Mouse (Mus musculus): ENCODE measurements at regions not wholly inside any gene's neighbourhood (a gene's known extent, or its start where the extent isn't known, plus 50 kb on each side); places are given as distances from the start of the nearest gene placed in this dataset.
A peak's percentile ranks its signal among the peaks of the same experiment; 100 is the strongest.
"Not testable (repeated sequence)": the region's sequence is repeated elsewhere in the genome, so short reads cannot be mapped to it uniquely, and the experiment has no call there.

DNA sequence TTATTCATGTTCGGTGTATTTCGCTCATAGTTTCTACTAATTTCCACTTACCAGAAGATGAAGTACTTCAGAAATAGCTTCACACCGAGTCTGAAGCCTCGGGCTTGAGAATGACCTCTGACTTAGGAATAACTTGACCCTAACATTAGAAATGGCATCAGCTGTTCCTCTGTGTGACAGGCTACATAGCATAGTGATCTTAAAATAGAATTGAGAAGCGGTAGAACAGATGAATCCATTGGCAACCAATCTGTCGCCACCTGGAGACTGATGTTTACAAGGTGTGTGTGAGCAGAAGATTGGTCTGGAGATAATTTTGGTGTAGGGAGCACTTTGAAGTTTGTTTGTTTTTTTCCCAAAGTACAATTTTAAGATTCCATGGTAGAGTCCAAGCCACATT lies 60.9 kb upstream of the Ahi1 start:
- no peak for DNase-seq

DNA sequence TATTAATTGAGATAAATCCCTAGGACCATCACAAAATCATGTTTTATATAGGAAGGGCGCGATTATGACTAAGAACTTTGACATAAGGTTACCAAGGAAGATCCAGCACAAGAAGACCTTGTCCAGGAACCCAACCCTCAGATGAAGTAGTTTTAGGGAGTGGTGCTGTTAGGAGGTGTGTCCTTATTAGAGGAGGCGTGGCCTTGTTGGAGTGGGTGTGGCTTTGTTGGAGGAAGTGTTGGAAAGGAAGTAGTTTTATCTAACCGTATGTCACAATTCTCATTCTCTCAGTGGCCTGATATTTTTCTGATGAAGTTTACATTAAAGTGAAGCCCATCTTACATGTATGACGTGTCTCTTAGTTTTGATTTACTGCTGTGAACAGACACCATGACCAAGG lies 68.7 kb upstream of the Ahi1 start:
- DNase-seq = no peak

DNA sequence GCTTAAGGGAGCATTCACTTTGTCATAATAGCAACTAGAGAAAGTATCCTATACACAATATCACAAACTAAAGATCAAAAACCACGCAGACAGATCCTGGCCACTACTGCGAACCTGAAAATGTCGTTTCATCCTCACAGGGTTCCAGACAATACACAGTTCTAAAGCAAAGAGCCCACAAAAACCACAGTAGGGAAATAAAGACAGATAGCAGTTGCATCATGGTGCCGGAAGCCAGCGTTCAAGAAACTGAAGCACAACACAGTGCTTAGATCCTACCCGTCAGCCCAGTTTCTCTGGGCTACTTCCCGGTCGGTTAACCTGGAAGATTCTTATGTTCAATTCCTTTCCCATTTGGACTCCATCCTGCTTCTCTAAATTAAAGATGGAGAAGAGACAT lies 69.7 kb upstream of the Ahi1 start:
- DNase-seq = no peak

DNA sequence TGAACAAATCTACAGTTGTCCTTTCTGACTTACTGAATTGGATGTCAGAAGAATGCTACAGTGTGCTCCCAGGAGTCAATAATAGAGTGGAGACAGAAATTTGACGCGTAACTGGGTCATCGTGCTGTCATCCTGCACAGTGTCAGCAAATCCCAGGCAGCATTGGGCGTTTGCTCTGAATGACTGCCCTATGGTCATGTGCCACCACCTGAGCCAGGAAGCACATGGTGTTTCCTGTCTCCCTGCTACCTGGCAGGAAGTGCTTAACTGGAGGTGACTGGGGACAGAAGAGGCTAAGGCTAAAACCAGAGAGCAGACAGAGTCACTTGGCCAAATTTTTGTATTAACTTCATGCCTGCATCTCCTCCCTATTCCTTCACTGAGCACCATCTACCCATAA lies 72.1 kb upstream of the Ahi1 start:
- no peak for DNase-seq

DNA sequence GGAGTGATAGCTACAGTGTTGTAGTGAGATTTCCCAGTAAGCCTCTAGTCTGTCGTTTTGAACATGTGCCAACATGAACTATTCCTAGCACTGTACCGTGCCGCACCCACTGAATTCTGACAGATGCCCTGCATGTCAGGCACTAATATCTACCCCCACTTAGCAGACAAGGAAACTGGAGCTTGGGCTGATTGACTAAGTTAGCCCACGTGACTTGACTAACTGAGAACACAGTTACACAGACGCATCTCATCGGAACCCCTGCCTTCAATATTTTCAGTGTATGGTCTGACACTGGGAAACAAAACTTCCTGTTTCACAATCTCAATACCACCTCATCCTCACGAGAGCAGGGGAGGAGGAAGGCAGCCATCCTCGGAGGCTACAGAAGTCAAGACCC lies 72.9 kb upstream of the Ahi1 start:
- DNase-seq = no peak

DNA sequence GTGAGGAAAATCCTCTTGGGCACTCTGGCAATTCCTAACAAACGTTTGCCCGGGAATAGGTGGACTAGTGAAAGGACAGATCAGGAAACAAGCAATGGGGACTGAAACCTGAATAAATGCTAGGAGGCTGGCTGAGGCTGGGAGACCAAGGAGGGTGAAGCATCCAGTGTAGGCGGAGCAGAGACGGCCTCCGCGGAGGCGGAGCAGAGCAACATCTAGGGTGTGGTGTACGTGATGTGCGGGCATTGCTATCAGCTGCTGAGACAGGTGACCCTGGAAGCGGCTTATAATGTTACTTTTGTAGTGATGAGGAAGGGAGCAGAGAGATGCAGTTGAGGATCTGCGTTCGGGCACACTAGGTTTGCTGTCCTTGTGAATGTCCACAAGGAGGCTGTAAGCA lies 85.3 kb upstream of the Ahi1 start:
- no peak for DNase-seq

DNA sequence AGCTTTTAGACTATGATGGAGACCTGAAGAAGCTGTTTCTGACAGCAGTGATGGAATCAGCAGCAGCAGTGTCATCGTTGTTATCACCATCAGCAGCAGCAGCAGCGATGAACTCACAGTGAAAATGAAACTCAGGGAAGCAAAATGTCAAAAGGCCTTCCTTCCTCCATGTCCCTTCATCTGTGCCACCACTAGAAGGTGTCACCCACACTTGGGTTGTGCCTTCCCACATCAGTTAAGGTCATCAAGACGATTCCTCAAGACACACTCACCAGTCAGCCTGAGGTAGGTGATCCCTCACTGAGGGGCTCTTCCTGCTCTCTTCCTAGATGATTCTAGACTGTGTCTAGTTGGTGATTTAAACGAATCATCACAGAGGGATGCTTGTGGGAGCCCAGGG lies 87.3 kb upstream of the Ahi1 start:
- no peak for DNase-seq

DNA sequence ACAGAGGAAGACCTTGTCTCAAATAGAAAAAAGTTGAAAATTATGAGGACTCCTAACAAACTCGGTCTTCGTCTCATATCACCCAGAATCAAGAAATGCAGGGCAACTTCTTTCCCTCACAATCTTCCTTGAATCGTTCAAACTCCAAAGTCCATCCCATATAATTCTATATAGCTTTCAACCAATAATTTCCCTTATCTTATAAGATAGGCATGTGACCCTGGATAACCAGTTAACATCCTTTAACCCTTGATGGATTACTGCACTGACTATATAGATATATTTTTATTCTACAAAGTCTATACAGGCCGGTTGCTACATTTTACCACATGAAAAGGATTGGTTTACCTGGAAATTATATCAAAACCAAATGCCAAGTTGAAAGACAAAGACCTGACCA lies 94.9 kb upstream of the Ahi1 start:
- no peak for DNase-seq

DNA sequence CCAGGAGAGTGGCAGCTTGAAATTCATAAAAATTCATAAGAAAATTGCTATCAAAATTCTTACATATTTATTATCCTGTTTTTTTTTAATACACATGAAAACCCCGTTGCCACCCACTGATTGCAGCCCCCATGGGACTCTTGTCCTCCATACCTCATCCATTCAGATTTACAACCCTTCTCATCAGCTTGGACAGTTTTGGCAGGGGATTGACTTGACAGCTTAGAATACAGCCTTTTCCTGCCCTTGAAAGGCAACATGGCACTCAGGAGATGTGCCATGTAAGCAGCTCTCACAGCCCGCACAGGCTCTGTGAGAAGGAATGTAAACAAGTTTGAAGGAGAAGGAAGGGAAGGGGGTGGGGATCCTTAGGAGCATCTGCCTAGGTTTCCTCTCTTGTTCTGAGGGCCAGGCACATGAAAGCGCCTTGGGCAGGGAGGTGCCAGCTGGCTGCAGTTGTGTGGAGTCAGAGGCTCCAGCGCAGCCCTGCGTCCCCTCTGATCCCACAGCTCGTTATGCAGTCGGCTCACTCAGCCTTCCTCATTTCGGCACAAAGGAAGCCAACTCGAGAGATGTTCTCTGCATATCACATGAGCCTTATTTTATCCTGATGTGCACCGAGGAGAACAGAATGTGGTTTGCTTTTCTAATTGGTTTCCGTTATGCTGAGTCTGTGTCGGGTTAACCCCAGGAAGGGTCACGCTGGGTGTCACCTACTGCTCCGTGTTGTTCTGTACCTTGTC lies 97.6 kb upstream of the Ahi1 start:
- peak; percentile 13 for DNase-seq

DNA sequence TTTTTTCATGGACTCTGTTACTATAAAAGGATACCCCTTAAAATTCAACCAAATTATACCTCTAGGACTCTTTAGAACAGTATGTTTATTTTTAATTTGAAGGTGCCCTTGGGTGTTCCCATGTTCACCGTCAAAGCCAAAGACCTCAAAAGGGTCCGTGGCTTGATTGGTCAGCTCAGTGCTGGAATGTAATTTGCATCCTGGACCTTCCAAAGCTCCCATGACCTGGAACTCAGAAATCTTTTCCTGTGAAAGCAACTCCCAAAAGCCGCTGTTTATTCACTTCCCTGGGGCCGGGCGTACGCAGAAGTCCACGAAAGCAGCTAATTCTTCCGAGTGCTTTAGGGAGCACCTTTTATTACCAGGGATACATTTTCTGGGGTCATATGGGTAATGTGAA lies 105.1 kb upstream of the Ahi1 start:
- no peak for DNase-seq

DNA sequence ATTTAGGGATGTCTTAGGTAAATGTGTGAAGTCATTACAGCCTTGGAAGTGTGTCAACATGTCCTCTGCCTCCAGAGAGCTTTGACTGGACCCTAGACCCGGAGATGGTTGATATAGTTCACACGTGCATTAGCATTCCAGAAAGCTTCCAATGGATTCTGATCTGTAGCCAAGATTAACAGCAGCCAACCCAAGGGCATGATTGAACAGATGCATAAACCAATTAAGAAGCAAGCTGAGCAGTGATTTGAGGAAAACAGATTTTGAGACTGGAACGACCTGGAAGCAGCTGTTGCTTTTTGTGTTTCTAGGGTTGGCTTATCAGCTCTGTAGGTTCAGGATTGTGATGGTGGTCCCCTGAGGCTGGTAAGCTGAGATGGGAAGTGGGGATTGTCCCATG lies 109.1 kb upstream of the Ahi1 start:
- no peak for DNase-seq

DNA sequence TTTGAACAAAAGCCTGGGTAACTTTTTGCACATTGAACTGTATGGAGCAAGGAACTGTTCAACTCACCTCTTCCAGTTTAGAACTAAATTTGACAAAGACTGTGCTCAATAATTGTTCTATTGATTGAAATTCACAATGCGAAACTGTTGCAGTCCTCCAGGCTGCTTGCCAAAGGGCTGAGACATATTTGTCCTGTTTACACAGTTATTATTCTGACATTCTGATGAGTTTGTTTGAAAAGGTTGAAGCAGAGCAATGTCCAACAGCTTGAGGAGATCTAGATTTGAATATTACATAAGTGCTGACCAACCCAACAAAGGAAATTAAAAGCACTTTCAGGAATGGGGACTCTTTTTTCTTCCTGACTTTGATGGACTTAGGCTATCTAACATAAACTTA lies 110.2 kb upstream of the Ahi1 start:
- no peak for DNase-seq

DNA sequence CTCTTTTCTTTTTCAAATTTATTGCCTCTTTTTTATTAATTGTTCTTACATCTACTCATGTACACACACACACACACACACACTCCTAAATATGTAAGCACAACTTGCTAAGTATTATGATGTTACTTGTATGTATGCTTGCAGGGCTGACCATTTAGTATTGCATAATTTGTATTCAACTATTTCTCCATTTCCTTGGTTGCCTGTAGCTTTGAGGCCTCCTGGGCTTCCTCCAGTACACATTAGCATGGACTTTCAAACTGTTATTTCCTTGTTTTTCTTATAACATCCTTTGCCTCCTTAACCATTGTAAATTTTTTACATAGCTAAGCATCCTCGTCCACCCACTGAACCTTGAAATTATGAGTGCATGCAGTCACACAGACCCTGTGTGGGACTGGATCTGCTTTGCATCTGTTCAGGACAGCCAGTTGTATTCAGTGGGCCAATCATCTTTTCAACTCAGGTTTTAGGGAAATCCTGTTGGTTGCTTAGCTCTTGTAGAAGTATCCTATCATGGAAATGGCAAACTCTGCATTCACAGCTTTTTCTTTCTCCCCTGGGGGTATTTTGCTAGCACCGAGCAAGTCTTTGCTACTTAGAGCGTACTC lies 110.8 kb upstream of the Ahi1 start:
- no peak for DNase-seq

DNA sequence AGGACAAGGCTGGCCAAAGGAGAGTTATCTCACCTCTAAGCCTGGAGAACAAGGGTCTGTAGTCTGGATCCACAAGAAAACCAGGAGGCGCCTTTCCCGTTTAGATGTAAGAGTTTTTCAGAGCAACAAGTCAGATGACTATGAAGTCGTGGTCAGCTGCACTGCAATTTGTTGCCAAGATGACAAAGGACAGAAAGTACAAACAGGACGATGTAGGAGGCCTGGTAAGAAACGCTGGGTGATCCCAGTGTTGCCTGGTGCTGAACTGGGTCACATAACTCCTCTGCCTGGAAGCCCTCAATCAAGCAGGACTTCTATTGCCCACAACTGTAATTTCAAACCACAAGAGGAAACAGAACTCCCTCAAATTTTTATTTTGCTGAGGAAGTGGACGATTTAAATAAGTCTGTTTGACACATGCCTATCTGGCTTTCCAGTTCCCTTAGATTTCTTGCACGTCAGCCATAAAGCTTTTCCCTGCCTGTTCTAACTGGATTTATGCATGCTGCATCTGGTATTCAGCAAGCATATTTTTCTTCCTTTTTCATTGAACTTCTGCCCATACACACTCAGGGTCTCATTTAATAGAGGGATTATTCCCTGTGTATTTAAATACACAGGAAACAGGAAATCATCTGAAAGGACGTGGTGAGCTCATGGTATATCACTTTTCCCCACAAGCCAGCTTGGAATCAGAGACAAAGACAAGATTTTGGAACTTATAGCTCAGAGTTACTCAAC lies 113.5 kb upstream of the Ahi1 start:
- DNase-seq = no peak

DNA sequence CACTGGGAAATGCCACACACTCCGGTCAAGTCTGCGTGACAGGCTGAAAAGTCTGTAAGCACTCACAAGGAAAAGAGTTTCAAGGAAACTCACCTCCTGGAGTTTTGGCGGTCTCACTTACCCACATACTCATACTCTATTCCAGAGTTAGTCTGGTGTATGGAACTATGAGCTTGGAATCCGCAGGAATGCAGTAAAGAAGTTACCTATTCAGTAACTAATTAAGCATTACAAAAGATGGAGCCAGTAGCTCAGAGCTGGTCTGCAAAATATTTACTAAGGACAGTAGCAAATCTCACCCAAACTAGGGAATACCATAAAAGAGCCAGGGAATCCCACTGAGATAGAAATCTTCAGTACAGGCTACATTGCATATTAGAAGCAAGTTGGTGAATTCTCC lies 111.9 kb upstream of the Pde7b start:
- DNase-seq = not testable (repeated sequence)

DNA sequence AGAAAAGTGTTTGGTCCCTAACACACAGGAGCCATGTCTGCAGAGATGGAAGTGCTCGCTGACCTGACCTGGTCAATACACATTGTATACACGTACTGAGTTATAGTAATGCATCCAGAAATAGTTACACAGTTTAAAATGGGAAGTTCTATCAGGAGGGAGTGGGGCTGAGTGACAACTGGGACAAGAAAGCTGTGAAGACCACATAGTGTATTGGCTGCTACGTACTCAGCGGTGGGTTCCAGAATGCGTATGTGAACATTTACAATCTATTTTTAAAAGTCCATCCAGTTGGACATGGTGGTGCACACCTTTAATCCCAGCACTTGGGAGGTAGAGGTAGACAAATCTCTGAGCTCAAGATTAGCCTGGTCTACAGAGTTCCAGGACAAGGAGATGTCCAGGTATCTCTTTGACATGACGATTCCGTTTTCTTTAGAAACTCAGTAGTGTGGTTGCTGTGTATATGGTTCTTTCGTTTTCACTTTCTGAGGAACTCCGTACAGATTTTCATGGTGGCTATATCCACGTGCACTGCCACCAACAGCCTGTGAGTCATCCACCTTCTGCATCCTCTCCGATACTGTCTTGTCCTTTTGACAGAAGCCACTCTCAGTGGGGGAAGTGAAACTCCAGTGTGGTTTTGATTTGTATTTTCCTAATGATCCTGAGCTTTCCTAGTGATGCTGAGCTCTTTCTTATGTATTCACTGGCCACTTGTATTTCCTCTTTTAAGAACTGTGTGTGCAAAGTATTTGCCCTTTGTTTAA lies 110.1 kb upstream of the Pde7b start:
- DNase-seq = no peak

DNA sequence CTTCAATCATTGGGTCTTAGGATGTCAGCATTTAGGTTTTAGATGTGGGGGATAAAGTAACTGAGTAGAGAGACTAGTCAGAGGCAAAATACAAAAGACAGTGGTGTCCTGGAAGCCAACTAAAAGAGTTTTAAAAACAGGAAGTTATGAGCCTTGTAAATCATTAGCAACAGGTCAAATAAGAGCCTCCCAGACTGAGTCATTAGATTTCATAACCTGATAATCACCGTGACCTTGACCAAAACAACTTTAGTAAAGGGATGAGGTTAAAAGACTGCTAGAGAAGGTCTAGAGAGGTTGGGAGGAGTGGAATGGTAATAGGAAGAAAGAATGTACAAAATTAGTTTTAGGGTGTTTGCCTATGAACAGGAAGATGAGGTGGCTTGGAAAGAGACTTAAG lies 103.4 kb upstream of the Pde7b start:
- no peak for DNase-seq

DNA sequence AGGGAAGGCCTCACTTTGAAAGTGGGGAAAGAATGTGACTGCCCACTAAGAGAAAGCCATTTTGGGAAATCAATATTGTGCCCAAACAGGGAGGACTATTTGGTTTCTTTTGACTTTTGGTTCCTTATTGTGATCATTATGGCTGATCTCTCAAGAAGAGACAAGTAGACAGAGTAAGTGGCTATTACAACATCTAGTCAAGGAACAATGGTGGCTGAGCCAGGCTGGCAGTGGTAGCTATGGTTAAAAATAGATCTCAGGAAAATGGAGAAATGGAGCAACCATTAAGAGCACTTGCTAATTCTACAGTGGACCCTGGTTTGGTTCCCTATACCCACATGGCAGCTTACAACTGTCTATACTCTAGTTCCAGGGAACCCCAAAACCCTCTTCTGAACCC lies 102.6 kb upstream of the Pde7b start:
- no peak for DNase-seq

DNA sequence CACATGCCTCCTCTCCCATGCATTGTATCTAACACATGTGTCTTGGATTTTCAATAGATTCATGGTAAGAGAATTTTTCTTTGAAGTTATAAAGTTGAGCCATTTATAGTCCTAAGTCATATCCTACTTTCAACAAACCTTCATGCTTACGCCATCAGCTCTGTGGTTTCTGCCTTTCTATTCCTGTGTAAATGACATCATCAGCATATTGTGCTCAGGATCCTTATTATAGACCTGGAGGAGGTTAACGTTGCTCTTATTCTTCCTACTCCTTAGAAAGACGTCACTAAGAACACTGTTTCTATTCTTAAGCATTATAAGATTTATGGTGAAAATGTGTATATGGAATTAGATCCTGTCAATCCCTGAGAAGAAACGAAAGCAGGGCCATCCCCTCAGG lies 93.7 kb upstream of the Pde7b start:
- no peak for DNase-seq

DNA sequence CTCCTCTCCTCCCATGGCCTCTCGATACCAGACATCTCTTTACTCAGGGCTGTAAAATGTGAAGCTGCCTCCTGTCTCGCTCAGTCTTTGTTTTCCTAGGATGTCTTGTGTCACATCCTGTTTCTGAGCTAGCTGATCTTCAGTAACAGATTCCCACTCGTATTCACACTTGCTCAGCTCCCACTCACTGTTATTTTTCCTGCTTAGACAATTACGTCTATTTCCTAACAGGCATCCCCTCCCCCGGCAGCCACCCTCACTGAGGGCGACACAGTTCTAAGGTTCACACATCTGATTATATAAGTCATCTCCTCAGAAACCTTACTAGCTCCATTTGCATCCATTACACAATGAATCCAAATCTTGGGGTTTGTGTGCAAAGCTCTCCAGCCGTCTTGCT lies 74.9 kb upstream of the Pde7b start:
- DNase-seq = no peak

DNA sequence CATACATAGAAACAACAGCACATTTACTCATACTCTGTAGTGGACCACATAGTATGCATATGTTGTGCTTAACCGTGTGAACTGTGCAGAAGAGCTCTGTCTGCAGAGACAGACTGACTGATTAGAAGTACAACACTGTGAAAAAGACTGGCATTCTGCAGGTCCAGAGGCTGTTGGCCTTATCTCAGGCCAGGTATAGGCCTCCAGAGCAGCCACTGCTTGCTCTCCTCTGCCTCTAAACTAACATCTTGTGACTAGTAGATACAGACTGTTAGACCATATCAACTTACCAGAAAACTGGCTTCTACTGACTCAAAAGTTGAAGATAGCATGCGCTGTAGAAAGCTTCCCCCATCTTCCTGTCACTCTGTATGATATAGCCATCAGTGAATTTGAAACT lies 73.5 kb upstream of the Pde7b start:
- DNase-seq = no peak

DNA sequence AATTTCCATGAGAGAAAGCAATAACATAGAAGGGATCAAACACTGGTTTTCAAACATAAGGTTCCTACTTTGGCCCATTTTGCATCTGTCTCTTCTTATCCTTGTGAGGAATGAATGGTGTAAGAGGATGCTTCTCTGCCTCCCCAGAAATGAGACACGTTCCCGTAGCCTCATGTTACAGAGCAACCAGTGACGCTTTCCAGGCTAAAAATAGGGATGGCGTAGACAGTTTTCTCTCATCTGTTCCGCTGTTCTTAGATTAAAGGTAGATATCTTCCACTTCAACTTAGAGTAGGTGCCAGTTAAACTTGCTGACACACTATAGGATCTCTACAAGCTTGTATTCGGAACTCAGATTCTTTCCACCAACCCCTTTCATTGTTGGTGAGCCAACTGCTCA lies 69.1 kb upstream of the Pde7b start:
- no peak for DNase-seq

DNA sequence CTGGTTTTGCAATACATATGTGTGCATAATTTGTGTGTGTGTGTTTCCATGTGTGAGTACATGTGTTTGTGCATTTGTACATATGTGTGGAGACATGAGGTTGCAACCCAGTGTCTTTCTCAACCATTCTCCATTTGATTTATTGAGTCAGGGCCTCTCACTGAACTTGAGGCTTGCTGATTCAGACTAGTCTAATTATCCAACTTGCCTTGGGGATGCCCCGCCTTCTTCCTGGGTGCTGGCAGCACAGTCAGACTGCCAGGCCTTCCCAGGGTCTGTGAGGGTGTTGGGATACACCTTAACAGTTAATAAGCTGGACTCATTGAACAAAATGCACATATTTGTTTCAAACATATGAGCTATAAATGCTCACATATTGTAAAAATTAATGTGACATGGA lies 56.1 kb upstream of the Pde7b start:
- no peak for DNase-seq
